Mouse (Mus musculus): ENCODE results near the gene Dhx36. TPM values are rescaled to one million over a fixed set of nuclear protein-coding genes. Genes with fewer than 3 reads are reported as not detected.

Dhx36 gene
- 42.1 and 43.9 TPM in 2 replicates for polyA plus RNA-seq (2015; fragmentation: Nextera tagmentation; extraction: Ambion mirVana)

DNA sequence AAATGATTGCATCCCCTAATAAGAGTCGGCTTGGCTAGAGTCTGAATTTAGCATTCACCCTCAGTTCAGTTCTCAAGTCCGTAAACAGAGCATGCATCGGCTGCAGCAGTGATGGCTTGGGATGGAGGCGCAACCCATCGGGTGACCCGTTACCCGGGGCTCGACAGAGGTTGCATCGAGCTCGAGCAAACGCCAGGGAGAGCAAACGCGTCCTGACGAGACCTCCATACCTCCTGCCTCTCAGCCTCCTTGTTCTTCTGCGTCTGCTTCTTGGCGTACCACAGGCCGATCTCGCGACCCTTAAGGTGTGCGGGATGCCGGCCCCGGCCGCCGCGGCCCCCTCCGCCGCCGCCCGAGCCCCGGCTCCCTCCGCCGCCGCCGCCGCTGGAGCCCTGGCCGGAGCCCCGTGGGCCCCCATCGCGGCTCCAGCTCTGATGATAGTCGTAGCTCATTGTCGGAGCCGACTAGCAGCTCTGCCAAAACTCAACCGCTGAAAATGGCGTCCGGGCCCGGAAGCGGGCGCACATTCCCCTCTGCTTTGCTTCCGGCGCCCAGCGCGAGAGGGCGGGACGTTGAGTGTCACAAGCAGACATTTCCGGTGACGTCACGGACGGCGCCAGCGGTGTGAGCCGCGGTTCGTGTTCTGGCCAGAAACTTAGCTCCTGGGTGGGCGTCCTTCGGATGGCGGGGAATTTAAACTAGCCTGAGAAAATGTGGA, at the start of gene Dhx36:
Gene Dhx36, minus strand, starts transcription at position 517 of the 718 bp plus-strand sequence.
- H3K9ac ChIP-seq: peak within 1 kb of the TSS; percentile 81
- H3K9me3 ChIP-seq: no peaks in the 10 kb centered on the region
- peak; percentile 100 for ATAC-seq (replicated peaks)
- peak within 1 kb of the TSS; percentile 69 for H3K4me2 ChIP-seq
- peaks cover 20% of the 10 kb centered on the region for H3K4me1 ChIP-seq
- H3K36me3 ChIP-seq (replicated peaks): no peaks in the 10 kb centered on the region
- under 1% methylated on average over 65 of the region's 66 CpGs for WGBS
- H3K27me3 ChIP-seq (replicated peaks): no peaks in the 10 kb centered on the region
- H3K27ac ChIP-seq: peak within 1 kb of the TSS; percentile 97
- H3K4me3 ChIP-seq: peak within 1 kb of the TSS; percentile 76

GRCm38 (mm10) chr3:62527593-62527992, 20.8 kb upstream of the Dhx36 start:
- 72% methylated on average over 5 of the region's 5 CpGs for WGBS
- peak; percentile 63; the same call in 1 of the 2 replicates for ATAC-seq (replicated peaks)
- Histone ChIP-seq H3K9me3 (no peaks in the 10 kb centered on the region), H3K9ac (no peak overlapping the region), H3K4me2 (no peak overlapping the region), H3K27ac (no peak overlapping the region), H3K4me1 (no peaks in the 10 kb centered on the region), H3K27me3 (replicated peaks) (no peaks in the 10 kb centered on the region), H3K4me3 (no peak overlapping the region), H3K36me3 (replicated peaks) (no peaks in the 10 kb centered on the region)

DNA sequence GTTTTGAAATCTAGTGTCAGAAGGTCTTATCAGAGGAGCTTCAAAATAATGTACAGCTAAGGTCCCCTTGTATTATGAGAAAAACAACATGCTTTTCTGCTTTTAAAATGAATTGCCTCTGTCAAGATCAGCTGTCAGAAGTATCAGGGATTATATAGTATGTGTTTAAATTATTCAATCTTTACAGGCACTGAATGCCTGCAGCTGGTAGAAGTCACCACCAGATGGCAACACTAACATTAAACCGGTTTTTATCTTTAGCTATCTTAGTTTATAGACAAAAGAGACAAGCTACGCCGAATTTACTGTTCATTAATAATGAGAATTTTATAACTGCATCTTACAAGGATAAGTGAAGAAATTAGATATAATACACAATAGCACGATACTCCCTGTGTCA, 20.4 kb upstream of the Dhx36 start:
- Histone ChIP-seq H3K27ac (no peak overlapping the region), H3K27me3 (replicated peaks) (no peaks in the 10 kb centered on the region), H3K36me3 (replicated peaks) (no peaks in the 10 kb centered on the region), H3K4me3 (no peak overlapping the region), H3K9ac (no peak overlapping the region), H3K4me2 (no peak overlapping the region), H3K9me3 (no peaks in the 10 kb centered on the region), H3K4me1 (no peaks in the 10 kb centered on the region)
- WGBS: 38% methylated on average over 4 of the region's 4 CpGs
- peak; percentile 84 for ATAC-seq (replicated peaks)

DNA sequence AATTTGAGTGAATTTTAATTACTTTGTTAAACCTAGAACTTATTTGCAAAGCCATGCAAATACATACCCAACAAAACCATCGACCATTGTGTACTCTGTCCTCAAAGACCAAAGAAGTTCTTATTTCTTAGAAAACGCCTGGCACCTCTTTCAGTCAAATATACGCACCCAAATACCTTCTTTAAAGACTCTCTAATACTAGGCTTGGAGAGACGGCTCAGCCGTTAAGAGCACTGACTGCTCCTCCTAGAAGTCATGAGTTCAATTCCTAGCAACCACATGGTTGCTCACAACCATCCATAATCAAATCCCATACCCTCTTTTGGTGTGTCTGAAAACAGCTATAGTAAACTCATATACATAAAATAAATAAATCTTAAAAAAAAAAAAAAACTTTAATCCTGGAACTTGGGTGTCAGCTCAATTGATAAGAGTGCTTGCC, 423 bp upstream of the Dhx36 start:
- H3K4me2 ChIP-seq: peak overlapping the region; percentile 69
- no peak overlapping the region for H3K27ac ChIP-seq
- no peaks in the 10 kb centered on the region for H3K27me3 ChIP-seq (replicated peaks)
- H3K9ac ChIP-seq: no peak overlapping the region
- peak overlapping the region; percentile 76 for H3K4me3 ChIP-seq
- no peaks in the 10 kb centered on the region for H3K36me3 ChIP-seq (replicated peaks)
- ATAC-seq (replicated peaks): peak; percentile 41
- WGBS: 44% methylated on average over 5 of the region's 5 CpGs
- H3K4me1 ChIP-seq: peaks cover 20% of the 10 kb centered on the region
- no peaks in the 10 kb centered on the region for H3K9me3 ChIP-seq

GRCm38 (mm10) chr3:62505166-62505900, 1.5 kb downstream of the Dhx36 start:
- peaks cover 20% of the 10 kb centered on the region for H3K4me1 ChIP-seq
- peak overlapping the region; percentile 69 for H3K4me2 ChIP-seq
- H3K9me3 ChIP-seq: no peaks in the 10 kb centered on the region
- peak overlapping the region; percentile 81; the same call in 1 of the 2 replicates for H3K9ac ChIP-seq
- 72% methylated on average over 5 of the region's 5 CpGs for WGBS
- H3K27ac ChIP-seq: no peak overlapping the region
- H3K27me3 ChIP-seq (replicated peaks): no peaks in the 10 kb centered on the region
- peaks cover 7% of the 10 kb centered on the region; the same call in 1 of the 2 replicates for H3K36me3 ChIP-seq (replicated peaks)
- peak overlapping the region; percentile 76 for H3K4me3 ChIP-seq
- no peak for ATAC-seq (replicated peaks)

DNA sequence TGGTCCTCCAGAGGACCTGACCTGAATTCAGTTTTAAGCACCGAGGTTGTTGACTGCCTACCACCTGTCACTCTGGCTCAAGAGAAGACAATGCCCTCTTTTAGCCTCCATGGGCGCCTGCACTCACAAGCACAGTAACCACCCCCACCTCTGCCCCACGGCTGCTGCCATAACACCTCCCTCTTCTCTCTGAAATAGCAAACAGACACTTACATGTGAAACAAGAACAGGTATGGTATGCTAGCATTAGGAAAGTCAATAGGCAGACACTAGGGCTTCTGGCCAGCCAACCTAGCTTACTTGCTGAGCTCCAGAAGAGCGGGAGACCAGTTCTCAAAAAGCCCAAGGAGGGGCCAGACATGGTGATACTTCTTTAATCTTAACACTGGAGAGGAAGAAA, 7.5 kb downstream of the Dhx36 start:
- no peaks in the 10 kb centered on the region for H3K27me3 ChIP-seq (replicated peaks)
- no peaks in the 10 kb centered on the region for H3K9me3 ChIP-seq
- ATAC-seq (replicated peaks): no peak
- peaks cover 31% of the 10 kb centered on the region; the same call in 1 of the 2 replicates for H3K36me3 ChIP-seq (replicated peaks)
- H3K4me3 ChIP-seq: no peak overlapping the region
- H3K9ac ChIP-seq: no peak overlapping the region
- H3K4me2 ChIP-seq: no peak overlapping the region
- 66% methylated on average over 4 of the region's 4 CpGs for WGBS
- H3K27ac ChIP-seq: no peak overlapping the region
- H3K4me1 ChIP-seq: no peaks in the 10 kb centered on the region

- H3K36me3 ChIP-seq (replicated peaks): peaks cover 40% of the 10 kb centered on the region
- no peak overlapping the region for H3K9ac ChIP-seq
- ATAC-seq (replicated peaks): no peak
- no peak overlapping the region for H3K4me3 ChIP-seq
- no peak overlapping the region for H3K4me2 ChIP-seq
- 88% methylated on average over 6 of the region's 6 CpGs for WGBS
- no peaks in the 10 kb centered on the region for H3K27me3 ChIP-seq (replicated peaks)
- no peaks in the 10 kb centered on the region for H3K4me1 ChIP-seq
- no peak overlapping the region for H3K27ac ChIP-seq
- no peaks in the 10 kb centered on the region for H3K9me3 ChIP-seq
Observed at GRCm38 (mm10) chr3:62492568-62492967, 14.2 kb downstream of the Dhx36 start.

GRCm38 (mm10) chr3:62484340-62484739, 22.5 kb downstream of the Dhx36 start:
- H3K36me3 ChIP-seq (replicated peaks): peaks cover 34% of the 10 kb centered on the region

DNA sequence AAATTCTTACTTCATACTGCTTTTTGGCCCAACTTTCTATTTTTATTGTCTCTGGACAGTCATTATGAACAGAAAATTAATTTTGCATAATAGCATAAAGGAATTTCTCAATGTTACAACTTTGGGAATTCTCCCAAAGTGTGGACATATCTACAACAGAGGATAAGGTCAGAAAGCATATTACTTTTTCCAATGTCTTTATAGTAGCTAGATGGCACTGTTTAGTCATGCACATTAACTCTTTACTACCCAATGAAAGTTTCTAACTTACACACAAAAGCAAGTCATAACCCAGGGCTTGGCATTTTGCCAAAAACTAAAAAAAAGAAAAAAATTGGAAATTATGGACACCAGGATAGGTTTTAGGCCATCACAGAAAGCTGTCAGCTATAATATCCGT, 36.6 kb downstream of the Dhx36 start:
- Histone ChIP-seq H3K4me2 (no peak overlapping the region), H3K9ac (no peak overlapping the region), H3K4me3 (no peak overlapping the region), H3K9me3 (no peaks in the 10 kb centered on the region), H3K36me3 (replicated peaks) (peaks cover 56% of the 10 kb centered on the region), H3K27ac (no peak overlapping the region), H3K4me1 (no peaks in the 10 kb centered on the region), H3K27me3 (replicated peaks) (no peaks in the 10 kb centered on the region)
- ATAC-seq (replicated peaks): no peak
- 98% methylated on average over 1 of the region's 1 CpGs for WGBS

More at GRCm38 (mm10) chr3:62484340-62484739, 22.5 kb downstream of the Dhx36 start:
- Histone ChIP-seq H3K4me1 (no peaks in the 10 kb centered on the region), H3K27me3 (replicated peaks) (no peaks in the 10 kb centered on the region), H3K27ac (no peak overlapping the region), H3K9ac (no peak overlapping the region), H3K9me3 (no peaks in the 10 kb centered on the region), H3K4me3 (no peak overlapping the region), H3K4me2 (no peak overlapping the region)
- WGBS: 95% methylated on average over 2 of the region's 2 CpGs
- no peak for ATAC-seq (replicated peaks)

GRCm38 (mm10) chr3:62464276-62464675, 42.5 kb downstream of the Dhx36 start:
- Histone ChIP-seq H3K36me3 (replicated peaks) (peaks cover 46% of the 10 kb centered on the region), H3K27ac (no peak overlapping the region), H3K9me3 (no peaks in the 10 kb centered on the region), H3K9ac (no peak overlapping the region), H3K4me1 (no peaks in the 10 kb centered on the region), H3K4me2 (no peak overlapping the region), H3K4me3 (no peak overlapping the region), H3K27me3 (replicated peaks) (no peaks in the 10 kb centered on the region)
- WGBS: 89% methylated on average over 3 of the region's 3 CpGs
- ATAC-seq (replicated peaks): no peak

DNA sequence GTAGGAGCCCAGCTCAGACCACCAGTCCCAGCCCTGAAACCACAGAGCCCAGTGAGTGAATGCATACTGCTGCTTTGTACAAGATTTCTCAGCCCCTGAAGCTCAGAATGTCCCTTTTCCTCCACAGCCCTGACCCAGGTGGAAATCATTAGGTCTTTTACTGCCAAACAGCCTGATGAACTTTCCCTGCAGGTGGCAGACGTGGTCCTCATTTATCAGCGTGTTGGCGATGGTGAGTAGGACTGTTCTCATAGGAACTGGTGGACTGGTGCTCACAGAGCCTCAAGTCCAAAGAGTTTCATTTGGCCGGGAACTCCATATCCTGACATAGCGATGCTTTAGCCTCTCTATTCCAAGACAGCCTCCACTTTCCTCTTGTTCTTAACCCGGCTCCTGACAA, 47.3 kb downstream of the Dhx36 start:
- WGBS: 83% methylated on average over 6 of the region's 6 CpGs
- peaks cover 18% of the 10 kb centered on the region; the same call in 1 of the 2 replicates for H3K36me3 ChIP-seq (replicated peaks)
- no peak overlapping the region for H3K9ac ChIP-seq
- ATAC-seq (replicated peaks): no peak
- H3K4me1 ChIP-seq: 0 out of 2 replicates have a peak, but pooled peaks cover 2% of the 10 kb centered on the region
- H3K9me3 ChIP-seq: no peaks in the 10 kb centered on the region
- H3K27ac ChIP-seq: no peak overlapping the region
- H3K4me2 ChIP-seq: no peak overlapping the region
- H3K27me3 ChIP-seq (replicated peaks): no peaks in the 10 kb centered on the region
- no peak overlapping the region for H3K4me3 ChIP-seq

DNA sequence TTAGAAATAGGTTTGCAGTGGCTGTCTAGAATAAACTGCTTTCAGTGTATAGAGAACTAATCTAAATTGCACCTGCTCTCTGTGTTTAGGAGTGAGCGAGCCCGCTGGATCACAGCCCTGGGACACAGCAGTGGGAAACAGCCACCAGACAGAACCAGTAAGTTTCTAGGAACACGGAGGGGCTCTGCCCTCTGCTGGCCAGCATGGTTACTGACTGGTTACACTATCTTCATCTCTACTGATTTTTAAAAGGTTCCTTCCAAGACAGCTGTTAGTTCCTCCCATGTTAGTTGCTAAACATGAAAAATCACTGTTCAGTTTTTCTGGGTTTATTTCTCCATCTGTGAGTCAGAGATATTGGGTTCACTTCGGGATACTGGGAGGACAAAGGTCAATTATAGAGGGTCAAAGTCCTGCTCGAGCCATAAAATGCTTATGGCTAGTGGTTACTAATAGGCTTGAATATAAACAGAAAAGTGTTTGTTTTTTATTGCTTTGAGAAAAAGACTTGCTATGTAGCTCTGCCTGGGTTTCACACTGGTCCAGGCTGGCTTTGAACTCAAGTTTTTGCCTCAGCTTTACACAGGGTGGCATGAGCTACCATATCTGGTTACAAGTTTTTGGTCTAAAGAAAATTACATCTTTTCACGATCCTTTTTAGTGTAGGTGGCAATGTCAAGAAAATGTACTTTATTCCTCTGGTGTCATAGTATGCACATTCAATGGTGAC, 48.4 kb downstream of the Dhx36 start:
- Histone ChIP-seq H3K9me3 (no peaks in the 10 kb centered on the region), H3K27me3 (replicated peaks) (no peaks in the 10 kb centered on the region), H3K27ac (no peak overlapping the region), H3K4me2 (no peak overlapping the region), H3K4me1 (0 out of 2 replicates have a peak, but pooled peaks cover 2% of the 10 kb centered on the region), H3K9ac (no peak overlapping the region), H3K4me3 (no peak overlapping the region), H3K36me3 (replicated peaks) (0 out of 2 replicates have a peak, but pooled peaks cover 11% of the 10 kb centered on the region)
- WGBS: 44% methylated on average over 6 of the region's 6 CpGs
- peak; percentile 67 for ATAC-seq (replicated peaks)

Data from midbrain, embryonic 15.5 days (tissue).